ENCODE assay signal across 8 mouse cellular contexts in genomic region chr4:21848287-21848630, GRCm38 (mm10). TPM values are rescaled to one million over a fixed set of nuclear protein-coding genes. Genes with fewer than 3 reads are reported as not detected.
A peak's percentile ranks its signal among the peaks of the same experiment; 100 is the strongest.
DNase-seq lines count a peak whose midpoint lies in the region; ATAC-seq lines count a peak whose summit lies in the region.

No protein-coding gene starts in this region.

- H3K9ac ChIP-seq in hindbrain, embryonic 16.5 days (ENCODE audit: low read depth, low read length): peak overlapping the region; percentile 86

- H3K4me1 ChIP-seq in hindbrain, embryonic 16.5 days (ENCODE audit: control insufficient read depth, insufficient read depth, low read depth, low read length): peaks cover 18% of the 10 kb centered on the region

- H3K36me3 ChIP-seq in hindbrain, embryonic 16.5 days (ENCODE audit: control insufficient read depth, insufficient read depth, low read length): no peaks in the 10 kb centered on the region

- DNase-seq in adrenal gland, adult 2 months: peak; percentile 93
- DNase-seq in cerebellum, postnatal 4 days (ENCODE audit: low spot score in 2 of 2): peak; percentile 86 to 87
- peak; percentile 85 to 90 for DNase-seq in frontal cortex, postnatal 36 days (ENCODE audit: low spot score in 2 of 2)
- peak; percentile 89 to 91 for DNase-seq in left cerebral cortex, adult 18-20 months (ENCODE audit: low spot score in 2 of 2)
- peak; percentile 93 for DNase-seq in lung, postnatal 36 days
- DNase-seq in right cerebral cortex, adult 18-20 months: peak; percentile 90
- peak; percentile 90 for DNase-seq in yolk sac, embryonic 10.5 days (ENCODE audit: low spot score)

- WGBS in hindbrain, embryonic 16.5 days: under 1% methylated on average over 24 of the region's 24 CpGs

- peak overlapping the region; percentile 82 for H3K4me3 ChIP-seq in hindbrain, embryonic 16.5 days (ENCODE audit: low read length)

- no peaks in the 10 kb centered on the region for H3K27me3 ChIP-seq in hindbrain, embryonic 16.5 days (replicated peaks; ENCODE audit: control insufficient read depth, insufficient read depth, low read length)

- no peaks in the 10 kb centered on the region for H3K9me3 ChIP-seq in hindbrain, embryonic 16.5 days (ENCODE audit: control insufficient read depth, low read length)

- H3K27ac ChIP-seq in hindbrain, embryonic 16.5 days (ENCODE audit: low read depth, low read length): peak overlapping the region; percentile 99

- H3K4me2 ChIP-seq in hindbrain, embryonic 16.5 days (ENCODE audit: low read length): peak overlapping the region; percentile 62

- peak; percentile 75 for ATAC-seq in hindbrain, embryonic 16.5 days

RNA-seq across cellular contexts. Expression of gene Pnisr, which starts 0.9 kb away (rescaled TPM):
- total RNA-seq in adrenal gland, adult 2 months (2021): 100 to 1,000 TPM in 1 of 2 experiments, 10 to 100 TPM in 1; 75.0 to 105 TPM
- polyA plus RNA-seq in adrenal gland, adult 2 months (2012; rRNA removed): 17.0 and 30.9 TPM in 2 replicates
- 155 and 157 TPM in 2 replicates for polyA plus RNA-seq in hindbrain, embryonic 16.5 days (2015; fragmentation: Nextera tagmentation; extraction: Ambion mirVana)
- 100 to 1,000 TPM; 173 to 195 TPM for total RNA-seq in left cerebral cortex, adult 18-20 months (2021)

RNA-seq across cellular contexts. Expression of gene Coq3, which starts 31.2 kb away (rescaled TPM):
- total RNA-seq in adrenal gland, adult 2 months (2021): 10 to 100 TPM; 14.5 to 22.7 TPM
- polyA plus RNA-seq in adrenal gland, adult 2 months (2012; rRNA removed): 1.6 TPM in 2 replicates
- polyA plus RNA-seq in hindbrain, embryonic 16.5 days (2015; fragmentation: Nextera tagmentation; extraction: Ambion mirVana): 15.9 TPM in 2 replicates
- total RNA-seq in left cerebral cortex, adult 18-20 months (2021): 10 to 100 TPM; 12.0 to 15.2 TPM

Comparison
In these comparisons a context has a peak if more than half of its experiments do, and no peak if none do; other contexts are left out.
1. Peak in every context shown above with its lines: DNase-seq, ATAC-seq, H3K4me3 ChIP-seq and H3K27ac ChIP-seq.